Mouse (Mus musculus) erythroblast, embryonic 14.5 days (primary cell): ENCODE results near the gene Sdc3. TPM values are rescaled to one million over a fixed set of nuclear protein-coding genes. Genes with fewer than 3 reads are reported as not detected.

Experiments
- H3K27me3 ChIP-seq: 2 replicates; pipeline ENCODE4 v1.6.1; 2012; ENCODE audit warnings: inconsistent platforms; ENCODE audit not compliant: control insufficient read depth
- H3K36me3 ChIP-seq: 2 replicates; pipeline ENCODE4 v1.6.1; 2012; ENCODE audit warnings: mild to moderate bottlenecking, inconsistent platforms; ENCODE audit not compliant: control insufficient read depth
- H3K4me1 ChIP-seq: 2 replicates; pipeline ENCODE4 v1.6.1; 2012; ENCODE audit warnings: inconsistent platforms; ENCODE audit not compliant: control insufficient read depth
- H3K4me3 ChIP-seq: replicated peaks from 2 replicates; pipeline ENCODE3; 2012; ENCODE audit warnings: moderate library complexity, mild to moderate bottlenecking, inconsistent platforms
- H3K9me3 ChIP-seq: 2 replicates; pipeline ENCODE4 v1.6.1; 2012; ENCODE audit warnings: low read length, inconsistent platforms, mixed read lengths; ENCODE audit not compliant: control insufficient read depth
- GATA1 ChIP-seq: IDR thresholded peaks from 2 replicates; pipeline ENCODE4 v1.6.1; 2012; ENCODE audit warnings: low read length, inconsistent platforms, mixed read lengths
- TAL1 ChIP-seq: IDR thresholded peaks from 3 replicates; pipeline ENCODE4 v1.6.1; 2012; ENCODE audit warnings: low read length, inconsistent platforms, mixed read lengths
- polyA plus RNA-seq: library from polyadenylated mRNA; stranded (reverse); fragments of >175 nt; gene quantifications from 2 replicates; pipeline ENCODE4 v1.2.3, GENCODE M21; 2012

The Sdc3 gene
- polyA plus RNA-seq, 1 experiment: 1.0 TPM

DNA sequence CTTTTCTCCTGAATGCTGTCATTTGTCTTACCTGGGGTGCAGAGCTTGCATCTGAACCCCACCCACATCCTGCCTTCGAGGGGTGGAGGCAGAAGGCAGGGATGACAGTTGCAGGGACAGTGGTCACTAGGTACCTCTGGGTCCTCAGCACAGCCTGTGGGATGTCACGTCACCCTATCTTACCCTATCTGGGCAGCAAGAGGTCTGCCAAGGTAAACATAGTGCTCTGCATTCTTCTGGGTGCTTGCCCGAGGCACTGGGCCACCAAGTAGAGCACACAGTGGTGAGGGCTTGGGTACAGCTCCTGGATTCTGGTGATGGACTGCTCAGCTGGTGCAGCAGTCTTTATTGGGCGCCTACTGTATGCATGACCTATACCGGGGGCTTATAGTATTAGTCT is 7.2 kb downstream of the Sdc3 start:
- TF ChIP-seq TAL1 (no peak), GATA1 (no peak)
- H3K27me3 ChIP-seq: peaks cover 18% of the 10 kb centered on the region

DNA sequence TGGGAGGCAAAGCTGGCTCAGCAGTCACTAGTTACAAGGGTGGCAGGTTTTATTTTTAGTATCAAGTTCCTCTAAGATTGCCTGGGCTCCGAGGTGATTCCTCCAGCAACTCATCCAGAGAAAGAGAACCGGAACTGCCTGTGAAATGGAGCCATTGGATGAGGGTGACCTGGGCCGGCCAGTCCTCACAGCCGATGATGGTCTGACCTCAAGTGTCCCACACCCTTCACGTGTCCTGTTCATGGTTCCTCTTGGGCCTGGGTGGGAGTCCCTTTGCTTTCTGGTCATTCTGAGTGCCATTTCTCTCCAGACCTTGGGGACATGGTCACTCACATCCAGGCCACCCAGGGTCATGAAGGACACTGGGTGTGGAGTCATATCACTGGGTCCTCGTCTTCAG is 7.8 kb downstream of the Sdc3 start:
- Histone ChIP-seq H3K4me3 (no peak overlapping the region), H3K27me3 (peaks cover 12% of the 10 kb centered on the region), H3K9me3 (no peaks in the 10 kb centered on the region), H3K4me1 (no peaks in the 10 kb centered on the region), H3K36me3 (no peaks in the 10 kb centered on the region)
- TF ChIP-seq GATA1: no peak

More for the DNA sequence above, 7.2 kb downstream of the Sdc3 start:
- H3K4me1 ChIP-seq: no peaks in the 10 kb centered on the region
- H3K36me3 ChIP-seq: no peaks in the 10 kb centered on the region
- no peaks in the 10 kb centered on the region for H3K9me3 ChIP-seq
- H3K4me3 ChIP-seq: no peak overlapping the region

DNA sequence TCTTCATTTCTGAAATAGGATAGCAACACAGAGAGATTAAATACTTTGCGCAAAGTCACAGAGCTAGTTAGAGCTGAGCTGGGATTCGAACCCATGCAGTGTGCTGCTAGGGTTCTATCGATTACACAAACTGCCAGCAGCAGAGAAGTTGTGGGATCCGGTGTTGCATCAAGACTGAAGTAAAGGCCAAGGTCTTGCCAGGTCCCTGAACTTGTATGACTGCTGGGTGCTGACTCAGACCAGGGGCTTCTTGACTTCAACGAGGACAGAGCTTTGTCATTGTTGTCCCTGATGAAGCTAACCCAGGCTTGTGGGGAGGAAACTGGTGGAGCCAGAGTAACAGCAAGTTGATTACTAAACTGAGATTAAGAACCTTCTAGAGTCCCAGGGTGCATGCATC is 8.9 kb downstream of the Sdc3 start:
- Histone ChIP-seq H3K4me1 (no peaks in the 10 kb centered on the region), H3K27me3 (peaks cover 4% of the 10 kb centered on the region; the same call in 1 of the 2 replicates), H3K36me3 (no peaks in the 10 kb centered on the region), H3K9me3 (no peaks in the 10 kb centered on the region), H3K4me3 (no peak overlapping the region)
- TF ChIP-seq GATA1 (no peak), TAL1 (no peak)

DNA sequence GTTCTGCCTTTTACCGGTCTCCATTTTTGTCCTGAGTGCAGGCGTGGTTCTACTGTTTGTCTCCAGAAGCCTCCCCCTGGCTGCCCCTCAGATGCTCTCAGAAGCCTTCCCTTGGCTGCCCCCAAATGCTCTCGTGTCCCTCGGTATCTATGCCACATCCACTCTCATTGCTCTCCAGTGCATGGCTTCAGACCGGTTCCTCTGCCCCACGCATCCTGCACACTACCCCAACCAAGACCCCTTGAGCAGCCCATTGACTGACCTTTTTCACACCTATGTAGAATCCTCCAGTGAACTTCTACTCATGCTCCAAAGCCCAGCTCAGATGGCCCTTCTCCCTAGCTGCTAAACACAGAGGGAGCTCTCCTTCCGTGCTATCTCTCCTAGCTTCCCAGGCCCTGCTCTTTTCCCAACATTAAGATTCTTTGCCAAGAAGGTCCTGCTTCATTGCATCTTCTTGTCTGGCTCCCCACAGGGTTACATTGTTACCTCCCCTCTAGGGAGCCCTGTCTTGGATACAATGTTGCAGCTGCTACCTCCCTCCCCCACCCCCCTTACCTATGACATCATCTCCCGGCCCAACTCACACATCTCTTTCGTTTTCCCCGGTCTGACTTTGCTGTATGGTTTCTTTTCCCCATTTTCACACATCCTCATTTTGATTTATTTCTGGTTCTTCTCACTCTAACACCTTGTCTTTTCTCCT is 9.4 kb downstream of the Sdc3 start:
- Histone ChIP-seq H3K36me3 (no peaks in the 10 kb centered on the region), H3K27me3 (no peaks in the 10 kb centered on the region)
- TF ChIP-seq TAL1 (no peak), GATA1 (no peak)

DNA sequence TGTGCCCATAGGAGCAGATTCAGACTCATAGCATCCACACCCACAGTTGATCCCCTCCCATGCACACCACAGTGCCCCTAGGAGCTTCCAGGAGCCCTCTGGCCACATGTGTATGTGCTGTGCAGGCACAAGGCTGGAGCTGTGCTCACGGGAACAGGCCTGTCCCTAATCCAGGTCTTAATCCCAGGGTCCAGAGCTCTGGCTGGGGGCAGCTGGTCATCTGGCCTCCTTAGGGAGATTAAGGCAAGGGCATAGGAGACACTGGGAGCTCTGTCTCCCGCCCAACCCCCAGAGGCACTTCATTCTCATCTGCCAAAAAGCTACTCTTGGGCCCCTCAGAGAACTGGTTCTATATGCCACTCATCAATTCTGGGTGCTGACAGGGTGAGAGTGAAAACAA is 11.3 kb downstream of the Sdc3 start:
- no peaks in the 10 kb centered on the region for H3K36me3 ChIP-seq
- H3K9me3 ChIP-seq: no peaks in the 10 kb centered on the region
- H3K4me1 ChIP-seq: no peaks in the 10 kb centered on the region
- no peak overlapping the region for H3K4me3 ChIP-seq
- no peaks in the 10 kb centered on the region for H3K27me3 ChIP-seq
- TF ChIP-seq TAL1 (no peak), GATA1 (no peak)

More for the DNA sequence above, 9.4 kb downstream of the Sdc3 start:
- Histone ChIP-seq H3K4me1 (no peaks in the 10 kb centered on the region), H3K9me3 (no peaks in the 10 kb centered on the region), H3K4me3 (no peak overlapping the region)

DNA sequence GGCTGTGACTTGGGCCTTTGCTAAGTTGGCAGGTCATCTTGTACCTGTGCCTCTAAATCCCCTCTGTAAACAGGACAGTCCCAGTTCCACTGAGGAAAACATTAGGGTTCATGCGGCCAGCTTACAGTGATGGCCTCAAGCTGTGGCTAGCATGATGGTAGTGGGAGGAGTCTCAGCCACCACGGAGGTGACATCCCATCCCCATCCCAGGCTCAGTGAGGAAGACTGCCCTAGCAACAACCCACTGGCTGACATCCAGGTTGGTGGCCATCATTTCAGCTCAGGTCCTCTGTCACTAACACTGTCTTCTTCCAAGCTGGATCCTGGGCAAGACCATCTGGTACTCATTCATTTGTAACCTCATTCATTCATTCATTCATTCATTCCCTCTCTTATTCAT is 12.0 kb downstream of the Sdc3 start:
- TF ChIP-seq TAL1: no peak
- no peak for TF ChIP-seq GATA1

DNA sequence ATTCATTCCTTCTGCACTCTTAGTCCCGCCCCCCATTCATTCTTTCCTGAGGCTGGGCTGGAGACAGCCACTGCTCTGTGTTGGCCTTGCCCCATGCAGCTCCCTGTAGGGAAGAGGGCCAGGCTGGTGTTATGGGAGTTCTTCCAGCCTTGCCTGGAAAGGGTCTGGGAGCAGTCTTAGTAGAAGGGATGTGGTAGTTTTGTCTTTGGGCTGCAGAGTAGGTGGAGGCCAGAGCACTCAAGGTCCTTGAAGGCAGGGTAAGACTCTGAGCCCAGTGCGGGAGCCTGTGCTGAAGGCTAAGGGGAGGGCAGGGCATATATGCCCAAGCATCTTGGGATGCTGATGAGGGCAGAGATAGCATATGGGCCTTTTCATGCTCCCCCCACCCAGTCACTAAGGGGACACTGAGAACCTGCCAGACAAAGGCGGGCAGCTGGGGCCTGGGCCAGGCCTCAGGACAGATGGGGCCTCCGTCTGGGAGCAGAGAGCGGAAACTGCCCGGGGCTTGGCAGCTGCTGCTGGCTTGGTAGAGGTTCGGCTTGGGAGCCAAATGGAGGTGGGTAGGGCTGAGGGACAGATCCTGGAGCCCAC is 12.5 kb downstream of the Sdc3 start:
- no peaks in the 10 kb centered on the region for H3K4me1 ChIP-seq
- no peak for TF ChIP-seq GATA1
- TF ChIP-seq TAL1: no peak
- no peaks in the 10 kb centered on the region for H3K9me3 ChIP-seq
- no peaks in the 10 kb centered on the region for H3K36me3 ChIP-seq
- no peak overlapping the region for H3K4me3 ChIP-seq
- H3K27me3 ChIP-seq: no peaks in the 10 kb centered on the region

More for the DNA sequence above, 12.0 kb downstream of the Sdc3 start:
- Histone ChIP-seq H3K4me3 (no peak overlapping the region), H3K9me3 (no peaks in the 10 kb centered on the region), H3K36me3 (no peaks in the 10 kb centered on the region), H3K27me3 (no peaks in the 10 kb centered on the region), H3K4me1 (no peaks in the 10 kb centered on the region)

DNA sequence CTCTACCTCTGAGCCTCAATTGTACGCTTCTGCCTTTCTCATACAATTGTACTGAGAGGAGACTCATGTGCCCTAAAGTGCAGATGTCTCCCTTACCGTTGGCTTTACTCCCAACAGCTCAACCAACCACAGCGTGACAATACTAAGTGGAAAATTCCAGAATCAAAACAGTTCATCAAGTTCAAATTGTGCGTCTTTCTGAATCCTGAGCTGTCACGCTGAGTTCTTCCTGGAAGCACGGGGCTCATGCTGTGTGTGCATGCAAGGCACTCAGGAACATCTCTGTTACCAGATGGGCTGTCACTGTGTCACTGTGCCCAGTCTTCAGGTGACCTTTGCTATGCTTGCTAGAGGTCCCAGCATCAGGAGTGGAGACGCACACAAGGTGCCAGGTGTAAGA is 13.4 kb downstream of the Sdc3 start:
- no peak for TF ChIP-seq GATA1
- TF ChIP-seq TAL1: no peak
- Histone ChIP-seq H3K4me1 (no peaks in the 10 kb centered on the region), H3K4me3 (no peak overlapping the region), H3K27me3 (no peaks in the 10 kb centered on the region), H3K9me3 (no peaks in the 10 kb centered on the region), H3K36me3 (no peaks in the 10 kb centered on the region)

DNA sequence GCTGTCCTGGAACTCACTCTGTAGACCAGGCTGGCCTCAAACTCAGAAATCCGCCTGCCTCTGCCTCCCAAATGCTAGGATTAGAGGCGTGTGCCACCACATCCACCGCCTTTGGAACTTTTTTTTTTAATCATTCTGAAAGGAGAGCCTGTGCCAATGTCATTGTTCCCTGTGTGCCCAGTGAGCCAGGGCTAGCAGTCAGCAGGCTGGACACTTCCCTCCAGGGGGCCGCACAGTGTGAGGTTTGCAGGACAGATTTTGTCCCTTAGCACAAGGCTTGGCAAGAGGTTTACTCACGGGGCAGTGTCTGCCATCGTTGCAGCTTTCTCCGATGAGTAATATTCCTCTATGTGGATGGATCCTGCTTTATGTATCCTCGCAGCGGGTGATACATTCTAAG is 14.4 kb downstream of the Sdc3 start:
- Histone ChIP-seq H3K4me3 (no peak overlapping the region), H3K9me3 (no peaks in the 10 kb centered on the region), H3K4me1 (no peaks in the 10 kb centered on the region), H3K36me3 (no peaks in the 10 kb centered on the region), H3K27me3 (no peaks in the 10 kb centered on the region)
- no peak for TF ChIP-seq GATA1
- TF ChIP-seq TAL1: no peak
